Mouse (Mus musculus) MEL (cell line): ENCODE data around the gene Focad. TPM values are rescaled to one million over a fixed set of nuclear protein-coding genes. Genes with fewer than 3 reads are reported as not detected.

ENCODE experiments used
- DNase-seq: peaks from one replicate; pipeline ENCODE4 v3.0.0; 2011; ENCODE audit warnings: low read depth, low spot score
- H3K27ac ChIP-seq: 2 replicates; pipeline ENCODE4 v1.5.1; 2012; ENCODE audit warnings: low read depth, mild to moderate bottlenecking, control low read depth, low read length, moderate library complexity; ENCODE audit not compliant: control insufficient read depth
- H3K27me3 ChIP-seq, 2 experiments: fragments of 150-350 bp in 1 of 2; sonication (generic) in 1 of 2; 2 replicates each; pipeline ENCODE4 v1.6.1; 2012; ENCODE audit warnings: low read length in 2 of 2, mild to moderate bottlenecking in 2 of 2, improper control_type of control experiment in 1 of 2, moderate library complexity in 1 of 2; ENCODE audit not compliant: insufficient read depth in 2 of 2, control insufficient read depth in 1 of 2
- H3K36me3 ChIP-seq, 2 experiments: 2 replicates each; pipeline ENCODE4 v1.6.1; 2012 to 2014; ENCODE audit warnings: low read length in 2 of 2, improper control_type of control experiment in 1 of 2, inconsistent platforms in 1 of 2, mild to moderate bottlenecking in 1 of 2; ENCODE audit not compliant: insufficient read depth in 2 of 2, control insufficient read depth in 1 of 2
- H3K4me1 ChIP-seq, 2 experiments: fragments of 150-350 bp in 1 of 2; sonication (generic) in 1 of 2; 2 replicates each; pipeline ENCODE4 v1.6.1; 2012; ENCODE audit warnings: low read length in 2 of 2, improper control_type of control experiment in 1 of 2, mild to moderate bottlenecking in 1 of 2; ENCODE audit not compliant: insufficient read depth in 2 of 2, control insufficient read depth in 1 of 2
- H3K4me3 ChIP-seq, 2 experiments: fragments of 150-350 bp in 1 of 2; sonication (generic) in 1 of 2; 2 replicates each; pipeline ENCODE4 v1.5.1; 2012; ENCODE audit warnings: low read depth in 2 of 2, low read length in 2 of 2, mild to moderate bottlenecking in 2 of 2, moderate library complexity in 2 of 2, control low read depth in 1 of 2, improper control_type of control experiment in 1 of 2; ENCODE audit not compliant: control insufficient read depth in 1 of 2, insufficient read depth in 1 of 2
- H3K79me2 ChIP-seq: 2 replicates; pipeline ENCODE4 v1.6.1; 2012; ENCODE audit warnings: mild to moderate bottlenecking, low read length, moderate library complexity; ENCODE audit not compliant: control insufficient read depth, poor library complexity, insufficient read depth
- H3K9ac ChIP-seq: 2 replicates; pipeline ENCODE4 v1.6.1; 2012; ENCODE audit warnings: low read depth, mild to moderate bottlenecking, control low read depth, low read length, moderate library complexity; ENCODE audit not compliant: control insufficient read depth, poor library complexity, severe bottlenecking
- H3K9me3 ChIP-seq: fragments of 150-350 bp; sonication (generic); replicated peaks from 2 replicates; pipeline ENCODE4 v1.6.1; 2012; ENCODE audit warnings: mild to moderate bottlenecking, low read length, improper control_type of control experiment, moderate library complexity; ENCODE audit not compliant: insufficient read depth
- ELF1 ChIP-seq: IDR thresholded peaks from 2 replicates; pipeline ENCODE4 v1.6.1; 2014; ENCODE audit warnings: low read depth, mild to moderate bottlenecking, inconsistent platforms, low read length, improper control_type of control experiment, moderate library complexity
- EP300 ChIP-seq, 2 experiments: IDR thresholded peaks; 2 replicates each; pipeline ENCODE4 v1.6.1; 2011; ENCODE audit warnings: improper control_type of control experiment in 2 of 2, low read length in 2 of 2, low read depth in 1 of 2, mild to moderate bottlenecking in 1 of 2
- ETS1 ChIP-seq: IDR thresholded peaks from 2 replicates; pipeline ENCODE4 v1.6.1; 2012; ENCODE audit warnings: low read depth, mild to moderate bottlenecking, inconsistent platforms, low read length, improper control_type of control experiment, moderate library complexity
- KAT2A ChIP-seq: conservative IDR thresholded peaks from 2 replicates; pipeline ENCODE4 v1.6.1; 2012; ENCODE audit warnings: low read depth, low read length, improper control_type of control experiment, inconsistent platforms
- MAFK ChIP-seq: IDR thresholded peaks from 2 replicates; pipeline ENCODE4 v1.6.1; 2011; ENCODE audit warnings: low read depth, mild to moderate bottlenecking, low read length, improper control_type of control experiment, borderline replicate concordance
- MAX ChIP-seq: IDR thresholded peaks from 2 replicates; pipeline ENCODE4 v1.6.1; 2011; ENCODE audit warnings: low read length, improper control_type of control experiment
- MAZ ChIP-seq: IDR thresholded peaks from 2 replicates; pipeline ENCODE4 v1.6.1; 2012; ENCODE audit warnings: low read depth, mild to moderate bottlenecking, inconsistent platforms, low read length, improper control_type of control experiment
- MXI1 ChIP-seq: IDR thresholded peaks from 2 replicates; pipeline ENCODE4 v1.6.1; 2011; ENCODE audit warnings: mild to moderate bottlenecking, low read depth, low read length, improper control_type of control experiment
- MYB ChIP-seq: IDR thresholded peaks from 2 replicates; pipeline ENCODE4 v1.6.1; 2011; ENCODE audit warnings: mild to moderate bottlenecking, low read depth, low read length, improper control_type of control experiment
- MYC ChIP-seq: IDR thresholded peaks from 2 replicates; pipeline ENCODE4 v1.6.1; 2011; ENCODE audit warnings: low read depth, mild to moderate bottlenecking, low read length, improper control_type of control experiment, moderate library complexity
- NELFE ChIP-seq: IDR thresholded peaks from 2 replicates; pipeline ENCODE4 v1.6.1; 2011; ENCODE audit warnings: low read depth, low read length, improper control_type of control experiment
- NRF1 ChIP-seq: IDR thresholded peaks from 2 replicates; pipeline ENCODE4 v1.6.1; 2014; ENCODE audit warnings: low read depth, mild to moderate bottlenecking, inconsistent platforms, low read length, improper control_type of control experiment, moderate library complexity; ENCODE audit not compliant: poor library complexity, insufficient read depth, severe bottlenecking
- POLR2AphosphoS5 ChIP-seq: IDR thresholded peaks from 2 replicates; pipeline ENCODE4 v1.6.1; 2012; ENCODE audit warnings: low read depth, borderline replicate concordance, mild to moderate bottlenecking, inconsistent platforms, low read length, moderate library complexity, mixed read lengths
- TAL1 ChIP-seq: IDR thresholded peaks from 2 replicates; pipeline ENCODE4 v1.6.1; 2012; ENCODE audit warnings: mild to moderate bottlenecking, inconsistent platforms, low read length, moderate library complexity, mixed read lengths
- UBTF ChIP-seq: IDR thresholded peaks from 2 replicates; pipeline ENCODE4 v1.6.1; 2012; ENCODE audit warnings: low read depth, mild to moderate bottlenecking, inconsistent platforms, low read length, improper control_type of control experiment, moderate library complexity, borderline replicate concordance; ENCODE audit not compliant: insufficient read depth
- USF2 ChIP-seq, 2 experiments: IDR thresholded peaks; 2 replicates each; pipeline ENCODE4 v1.6.1; 2011 to 2012; ENCODE audit warnings: improper control_type of control experiment in 2 of 2, low read length in 2 of 2, borderline replicate concordance in 1 of 2, inconsistent platforms in 1 of 2, low read depth in 1 of 2, mild to moderate bottlenecking in 1 of 2; ENCODE audit not compliant: insufficient read depth in 1 of 2
- ZC3H11A ChIP-seq: IDR thresholded peaks from 2 replicates; pipeline ENCODE4 v1.6.1; 2012; ENCODE audit warnings: low read depth, mild to moderate bottlenecking, inconsistent platforms, low read length, improper control_type of control experiment
- ZKSCAN1 ChIP-seq: IDR thresholded peaks from 2 replicates; pipeline ENCODE4 v1.6.1; 2012; ENCODE audit warnings: low read depth, mild to moderate bottlenecking, inconsistent platforms, low read length, improper control_type of control experiment, moderate library complexity
- ZMIZ1 ChIP-seq: IDR thresholded peaks from 2 replicates; pipeline ENCODE4 v1.6.1; 2012; ENCODE audit warnings: low read depth, mild to moderate bottlenecking, inconsistent platforms, low read length, improper control_type of control experiment, moderate library complexity
- ZNF384 ChIP-seq: IDR thresholded peaks from 2 replicates; pipeline ENCODE4 v1.6.1; 2012; ENCODE audit warnings: low read depth, mild to moderate bottlenecking, inconsistent platforms, low read length, improper control_type of control experiment
- polyA plus RNA-seq, 2 experiments: library from polyadenylated mRNA; stranded (reverse) in 1 of 2; unstranded in 1 of 2; fragments of >175 nt in 1 of 2; fragments of >200 nt in 1 of 2; gene quantifications; 2 replicates each; pipeline versions ENCODE4 v1.2.1 to v1.2.4; 2012; ENCODE audit warnings: low replicate concordance in 2 of 2, low read depth in 1 of 2; ENCODE audit not compliant: insufficient read length in 2 of 2, insufficient read depth in 1 of 2, missing spikeins in 1 of 2
- total RNA-seq: library from RNA; depleted of rRNA; stranded (reverse); fragments of 300-350 nt; gene quantifications from 2 replicates; pipeline ENCODE4 v1.2.3, GENCODE M21; 2012

The Focad gene
- total and polyA plus RNA-seq, 3 experiments, result 17.8 to 19.7 TPM; not detected in 1

- Histone ChIP-seq H3K4me3 (no peak overlapping the region), H3K27me3 (no peaks in the 10 kb centered on the region)
- no peak for TF ChIP-seq MYB
- TF ChIP-seq ZKSCAN1, result no peak
- TF ChIP-seq MXI1, result no peak
- TF ChIP-seq MAZ, result no peak
- no peak for TF ChIP-seq MAFK
- no peak for TF ChIP-seq ETS1
- no peak for TF ChIP-seq KAT2A
- no peak for TF ChIP-seq POLR2AphosphoS5
- TF ChIP-seq, all 39 proteins: peak for 0
- DNase-seq, result no peak
- Histone ChIP-seq H3K36me3 (0 out of 4 replicates have a peak, but pooled peaks cover 0 to 2% of the 10 kb centered on the region in 2 experiments), H3K79me2 (no peaks in the 10 kb centered on the region), H3K4me1 (peaks cover 0 to 3% of the 10 kb centered on the region in 2 experiments; a peak in 1 of 4 replicates), H3K9ac (no peak overlapping the region), H3K27ac (no peak overlapping the region), H3K9me3 (no peaks in the 10 kb centered on the region)
Observed at GRCm38 (mm10) chr4:88314898-88315297, 220.5 kb downstream of the Focad start.

- H3K27me3 ChIP-seq, result no peaks in the 10 kb centered on the region
- TF ChIP-seq POLR2AphosphoS5 (no peak), ZNF384 (no peak), MYC (no peak)
- TF ChIP-seq, all 39 proteins: peak for 0
- no peaks in the 10 kb centered on the region for H3K9me3 ChIP-seq
- no peak overlapping the region for H3K27ac ChIP-seq
- DNase-seq, result no peak
- H3K9ac ChIP-seq, result no peak overlapping the region
- H3K79me2 ChIP-seq, result no peaks in the 10 kb centered on the region
- H3K4me3 ChIP-seq, result no peak overlapping the region
- peaks cover 0 to 3% of the 10 kb centered on the region in 2 experiments; a peak in 2 of 4 replicates for H3K4me1 ChIP-seq
- H3K36me3 ChIP-seq, result no peaks in the 10 kb centered on the region; a peak in 1 of 4 replicates
Observed at GRCm38 (mm10) chr4:88320067-88320466, 225.6 kb downstream of the Focad start.

- no peak for TF ChIP-seq MYB
- TF ChIP-seq ZC3H11A, result no peak
- TF ChIP-seq MAFK, result no peak
- no peak for TF ChIP-seq NELFE
- no peak for TF ChIP-seq EP300 (IDR thresholded peaks at IDR 0.05; ENCODE audit: low read depth in 1 of 2, low read length in 2 of 2)
- no peak for TF ChIP-seq ZMIZ1
- TF ChIP-seq USF2 (IDR thresholded peaks at IDR 0.05; ENCODE audit: borderline replicate concordance in 1 of 2, insufficient read depth in 1 of 2, low read depth in 1 of 2, low read length in 2 of 2), result no peak
- no peak for TF ChIP-seq TAL1
- TF ChIP-seq ELF1, result no peak
- no peak for TF ChIP-seq NRF1
- no peak for TF ChIP-seq MAX
- TF ChIP-seq UBTF, result no peak
- no peak for DNase-seq
- no peak overlapping the region for H3K9ac ChIP-seq
- H3K4me1 ChIP-seq, result no peaks in the 10 kb centered on the region; a peak in 1 of 4 replicates
- H3K4me3 ChIP-seq, result no peak overlapping the region
- H3K79me2 ChIP-seq, result no peaks in the 10 kb centered on the region
- H3K27me3 ChIP-seq, result no peaks in the 10 kb centered on the region
- H3K9me3 ChIP-seq, result no peaks in the 10 kb centered on the region
- H3K36me3 ChIP-seq, result no peaks in the 10 kb centered on the region; a peak in 1 of 4 replicates
- no peak overlapping the region for H3K27ac ChIP-seq
Observed at GRCm38 (mm10) chr4:88325392-88325791, 231.0 kb downstream of the Focad start.
